8 mouse cellular contexts compared by ENCODE assay signal in genomic region chr12:20920653-20921397, GRCm38 (mm10).
DNase-seq lines count a peak whose midpoint lies in the region; ATAC-seq lines count a peak whose summit lies in the region.
"Not testable (repeated sequence)": the region's sequence is repeated elsewhere in the genome, so short reads cannot be mapped to it uniquely, and the experiment has no call there.

No protein-coding gene starts in this region.

- H3K27ac ChIP-seq in hindbrain, embryonic 14.5 days, result peak overlapping the region; percentile 91

- peak overlapping the region; percentile 89 for H3K9ac ChIP-seq in hindbrain, embryonic 14.5 days

- peak overlapping the region; percentile 48 for H3K4me2 ChIP-seq in hindbrain, embryonic 14.5 days (replicated peaks)

- peak; percentile 76 for DNase-seq in NIH3T3 (ENCODE audit: low read depth)
- DNase-seq in cerebellum, postnatal 25 days, result peak; percentile 48 to 71
- DNase-seq in gastrocnemius, adult 18-20 months (ENCODE audit: low spot score), result peak; percentile 45
- DNase-seq in hindbrain, embryonic 14.5 days (ENCODE audit: low spot score), result peak; percentile 77
- DNase-seq in layer of hippocampus, postnatal 36 days, result peak; percentile 41 to 43
- peak; percentile 44 for DNase-seq in lung, postnatal 25 days (ENCODE audit: low spot score)
- peak; percentile 83 for DNase-seq in retina, embryonic 14.5 days (ENCODE audit: low spot score)
- peak; percentile 60 for DNase-seq in thymus, postnatal 14 days

- ATAC-seq in hindbrain, embryonic 14.5 days (ENCODE audit: low FRiP score), result peak; percentile 100

- H3K4me1 ChIP-seq in hindbrain, embryonic 14.5 days (replicated peaks; ENCODE audit: control insufficient read depth, insufficient read depth, low read length), result not testable (repeated sequence)

- peaks cover 14% of the 10 kb centered on the region for H3K9me3 ChIP-seq in hindbrain, embryonic 14.5 days (ENCODE audit: control insufficient read depth, low read length)

- H3K27me3 ChIP-seq in hindbrain, embryonic 14.5 days (ENCODE audit: control insufficient read depth, insufficient read depth, low read length), result not testable (repeated sequence)

- peak overlapping the region; percentile 91 for H3K4me3 ChIP-seq in hindbrain, embryonic 14.5 days (replicated peaks; ENCODE audit: low read length)

- 2% methylated on average over 59 of the region's 87 CpGs for WGBS in hindbrain, embryonic 14.5 days

- H3K36me3 ChIP-seq in hindbrain, embryonic 14.5 days (replicated peaks; ENCODE audit: control insufficient read depth, insufficient read depth), result not testable (repeated sequence)

Comparison
In these comparisons a context has a peak if more than half of its experiments do, and no peak if none do; other contexts are left out.
1. Peak in every context shown above with its lines: DNase-seq, ATAC-seq, H3K4me3 ChIP-seq and H3K27ac ChIP-seq.